Mouse (Mus musculus): ENCODE results near the gene Plac1. TPM values are rescaled to one million over a fixed set of nuclear protein-coding genes. Genes with fewer than 3 reads are reported as not detected.

Plac1 gene
- polyA plus RNA-seq, 1 experiment: not detected

DNA sequence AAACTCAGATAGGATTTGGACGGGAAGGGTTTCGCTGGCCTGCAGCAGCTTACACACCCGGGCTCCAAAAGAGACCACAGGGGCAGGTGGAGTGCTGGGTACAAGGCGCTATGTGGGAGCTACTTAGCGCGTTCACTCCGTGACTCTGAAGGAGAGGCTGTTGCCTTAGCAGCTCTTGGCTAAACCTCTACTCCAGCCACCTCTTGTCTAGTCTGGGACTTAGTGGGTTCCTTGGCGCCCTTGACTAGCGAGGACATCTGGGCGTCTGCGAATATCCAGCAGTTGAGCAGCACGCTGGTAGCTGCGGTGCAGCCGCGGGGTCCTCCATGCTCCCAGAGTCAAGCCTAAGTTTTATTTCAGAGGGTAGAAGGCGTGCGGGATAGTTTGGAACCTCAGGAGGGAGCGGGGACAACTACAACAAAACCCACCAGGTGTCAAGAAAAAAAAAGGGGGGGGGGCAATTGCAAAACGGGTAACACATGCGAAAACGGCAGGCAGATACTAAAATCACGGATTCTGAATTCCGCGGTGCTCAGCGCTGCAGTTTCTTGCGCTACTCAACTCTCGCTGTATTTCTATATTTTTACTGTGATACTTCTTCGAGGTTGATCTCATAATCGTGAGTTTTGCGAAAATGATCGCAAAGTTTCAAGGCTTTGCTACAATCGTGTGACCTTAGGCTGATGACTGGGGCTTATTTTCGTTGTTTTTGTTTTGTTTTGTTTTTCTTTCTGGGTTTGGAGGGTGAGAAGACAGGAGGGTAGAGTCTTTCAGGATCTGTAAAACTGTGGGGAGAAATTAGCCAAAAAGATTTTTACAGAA lies 181.2 kb downstream of the Plac1 start:
- Histone ChIP-seq H3K4me3 (replicated peaks; ENCODE audit: control insufficient read depth, low read depth, low read length) (no peak overlapping the region), H3K4me1 (ENCODE audit: control insufficient read depth, insufficient read depth, low read length) (no peaks in the 10 kb centered on the region; the same call in 1 of the 2 replicates), H3K27ac (ENCODE audit: control insufficient read depth, insufficient read depth, low read depth, low read length, poor library complexity) (no peak overlapping the region)
- 12% methylated on average over 33 of the region's 33 CpGs for WGBS
- TF ChIP-seq CTCF (IDR thresholded peaks at IDR 0.05; ENCODE audit: control insufficient read depth, insufficient read depth, low read length) (no peak), POLR2A (IDR thresholded peaks at IDR 0.05; ENCODE audit: borderline replicate concordance, control insufficient read depth, low read depth, low read length) (no peak)

DNA sequence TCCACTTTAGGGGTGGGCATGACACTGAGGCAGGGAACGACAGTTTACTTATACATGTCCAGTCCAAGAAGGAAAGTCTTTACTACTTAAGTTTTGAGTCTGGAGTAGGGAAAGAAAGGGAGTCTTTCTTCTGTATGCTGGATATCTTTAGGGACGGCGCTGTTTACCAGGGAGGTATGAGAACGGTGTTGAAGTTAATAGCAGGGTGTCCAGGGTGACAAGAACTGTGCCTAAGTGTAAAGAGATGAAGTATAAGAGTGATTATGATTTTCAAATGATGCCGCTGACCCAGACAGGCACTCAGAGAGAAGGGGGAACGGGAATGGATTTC lies 182.2 kb downstream of the Plac1 start:
- Histone ChIP-seq H3K4me1 (ENCODE audit: control insufficient read depth, insufficient read depth, low read length) (no peaks in the 10 kb centered on the region; the same call in 1 of the 2 replicates), H3K4me3 (replicated peaks; ENCODE audit: control insufficient read depth, low read depth, low read length) (no peak overlapping the region), H3K27ac (ENCODE audit: control insufficient read depth, insufficient read depth, low read depth, low read length, poor library complexity) (no peak overlapping the region)
- 35% methylated on average over 6 of the region's 6 CpGs for WGBS
- no peak for TF ChIP-seq CTCF (IDR thresholded peaks at IDR 0.05; ENCODE audit: control insufficient read depth, insufficient read depth, low read length)
- TF ChIP-seq POLR2A (IDR thresholded peaks at IDR 0.05; ENCODE audit: borderline replicate concordance, control insufficient read depth, low read depth, low read length): no peak

DNA sequence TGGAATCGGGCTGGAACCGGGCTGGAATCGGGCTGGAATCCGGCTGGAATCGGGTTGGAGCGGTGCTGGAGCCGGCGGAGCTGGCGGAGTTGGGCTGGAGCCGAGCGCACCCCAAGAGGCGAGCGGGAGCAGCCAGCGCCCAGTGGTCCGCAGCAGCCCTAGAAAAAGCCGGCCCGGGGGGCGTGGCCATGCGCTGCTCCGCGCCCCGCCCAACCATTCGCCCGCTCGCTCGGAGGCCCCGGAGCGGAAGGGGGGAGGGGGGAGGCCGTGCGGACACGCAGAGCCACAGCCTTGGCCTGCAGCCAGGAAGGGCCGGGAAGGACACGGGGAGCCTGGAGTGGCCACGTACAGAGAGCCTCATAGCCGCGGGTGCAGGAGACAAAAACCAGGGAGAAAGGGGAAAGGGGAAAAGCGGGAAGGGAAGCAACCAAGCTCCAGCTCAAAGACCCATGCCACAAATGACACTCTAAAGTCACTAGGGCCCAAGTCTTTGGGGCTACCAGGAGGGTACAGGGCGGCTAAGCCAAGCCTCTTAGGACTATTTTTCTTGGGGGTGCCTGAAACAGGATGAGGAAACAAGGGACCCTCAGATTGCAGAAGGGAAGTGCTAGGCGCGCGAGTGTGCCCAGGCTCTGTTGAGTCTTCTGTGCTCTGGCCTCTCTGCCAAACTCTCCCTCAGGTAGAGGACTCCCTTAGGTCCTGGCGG lies 182.7 kb downstream of the Plac1 start:
- WGBS: 11% methylated on average over 29 of the region's 42 CpGs
- TF ChIP-seq POLR2A (IDR thresholded peaks at IDR 0.05; ENCODE audit: borderline replicate concordance, control insufficient read depth, low read depth, low read length) (peak; percentile 32; the same call in 1 of the 2 replicates), CTCF (IDR thresholded peaks at IDR 0.05; ENCODE audit: control insufficient read depth, insufficient read depth, low read length) (no peak)
- peak overlapping the region; percentile 76 for H3K27ac ChIP-seq (ENCODE audit: control insufficient read depth, insufficient read depth, low read depth, low read length, poor library complexity)
- peak overlapping the region; percentile 77 for H3K4me3 ChIP-seq (replicated peaks; ENCODE audit: control insufficient read depth, low read depth, low read length)
- no peaks in the 10 kb centered on the region; the same call in 1 of the 2 replicates for H3K4me1 ChIP-seq (ENCODE audit: control insufficient read depth, insufficient read depth, low read length)

DNA sequence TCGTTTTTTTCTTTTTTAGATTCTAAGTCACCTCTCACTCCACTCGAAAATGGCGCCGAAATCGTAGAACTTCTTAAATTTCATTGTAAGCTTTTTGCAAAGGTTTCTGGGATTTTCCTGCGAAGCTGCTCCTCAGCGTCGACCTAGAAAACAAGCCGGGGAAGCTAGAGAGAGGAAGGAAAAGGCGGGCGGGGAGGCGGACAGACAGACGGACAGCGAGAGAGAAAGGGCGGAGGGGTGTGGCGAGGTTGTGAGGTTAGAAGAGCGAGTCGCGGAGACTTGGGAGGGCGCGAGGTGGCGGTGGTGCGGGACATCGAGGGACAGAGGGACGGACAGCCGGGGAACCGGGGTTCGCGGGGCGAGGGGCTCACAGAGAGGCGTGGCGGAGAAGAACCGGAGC lies 183.3 kb downstream of the Plac1 start:
- peak overlapping the region; percentile 77 for H3K4me3 ChIP-seq (replicated peaks; ENCODE audit: control insufficient read depth, low read depth, low read length)
- 16% methylated on average over 30 of the region's 33 CpGs for WGBS
- TF ChIP-seq POLR2A (IDR thresholded peaks at IDR 0.05; ENCODE audit: borderline replicate concordance, control insufficient read depth, low read depth, low read length): no peak
- TF ChIP-seq CTCF (IDR thresholded peaks at IDR 0.05; ENCODE audit: control insufficient read depth, insufficient read depth, low read length): no peak
- H3K27ac ChIP-seq (ENCODE audit: control insufficient read depth, insufficient read depth, low read depth, low read length, poor library complexity): peak overlapping the region; percentile 76
- H3K4me1 ChIP-seq (ENCODE audit: control insufficient read depth, insufficient read depth, low read length): no peaks in the 10 kb centered on the region; the same call in 1 of the 2 replicates

DNA sequence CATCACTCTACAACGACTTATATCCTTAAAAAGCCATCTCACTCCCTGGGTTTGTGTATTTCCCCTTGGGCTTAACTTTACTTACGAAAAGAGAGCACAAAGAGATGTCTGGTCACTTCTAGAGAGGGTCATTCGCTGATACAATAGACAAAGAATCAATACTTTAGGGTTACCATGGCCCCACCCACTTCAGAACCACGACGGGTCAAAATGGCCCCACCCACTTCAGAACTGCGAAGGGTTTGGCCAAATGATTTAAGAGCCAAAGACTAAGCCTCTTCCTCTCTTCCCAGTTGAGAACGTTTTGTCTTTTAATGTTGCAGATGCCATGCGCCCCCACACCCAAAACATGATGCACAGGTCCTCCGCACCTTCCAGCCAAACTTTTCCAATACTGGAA lies 184.1 kb downstream of the Plac1 start:
- Histone ChIP-seq H3K4me3 (replicated peaks; ENCODE audit: control insufficient read depth, low read depth, low read length) (peak overlapping the region; percentile 39), H3K27ac (ENCODE audit: control insufficient read depth, insufficient read depth, low read depth, low read length, poor library complexity) (no peak overlapping the region), H3K4me1 (ENCODE audit: control insufficient read depth, insufficient read depth, low read length) (no peaks in the 10 kb centered on the region; the same call in 1 of the 2 replicates)
- TF ChIP-seq CTCF (IDR thresholded peaks at IDR 0.05; ENCODE audit: control insufficient read depth, insufficient read depth, low read length) (no peak), POLR2A (IDR thresholded peaks at IDR 0.05; ENCODE audit: borderline replicate concordance, control insufficient read depth, low read depth, low read length) (no peak)
- whole genome bisulfite sequencing: 15% methylated on average over 9 of the region's 9 CpGs

DNA sequence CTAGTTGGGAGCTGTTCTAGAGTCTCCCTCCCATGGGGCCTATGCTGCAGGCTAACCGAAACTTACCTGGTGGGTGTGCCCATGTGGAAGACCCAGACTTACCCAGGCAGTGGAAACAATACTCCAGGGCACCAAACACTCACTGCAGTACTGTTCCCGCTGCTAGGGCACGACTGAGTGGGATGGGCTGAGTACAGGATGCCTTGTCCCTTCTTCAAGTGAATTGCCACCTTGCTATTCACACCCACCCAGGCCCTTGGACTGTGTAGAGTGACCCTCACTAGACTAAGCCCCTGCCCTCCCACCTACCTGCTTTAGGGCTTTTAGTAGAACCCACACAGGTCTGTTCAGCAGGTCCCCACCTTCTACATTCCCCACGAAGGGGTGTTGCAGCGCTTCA lies 186.0 kb downstream of the Plac1 start:
- H3K27ac ChIP-seq (ENCODE audit: control insufficient read depth, insufficient read depth, low read depth, low read length, poor library complexity): no peak overlapping the region
- H3K4me1 ChIP-seq (ENCODE audit: control insufficient read depth, insufficient read depth, low read length): no peaks in the 10 kb centered on the region; the same call in 1 of the 2 replicates
- H3K4me3 ChIP-seq (replicated peaks; ENCODE audit: control insufficient read depth, low read depth, low read length): no peak overlapping the region
- TF ChIP-seq POLR2A (IDR thresholded peaks at IDR 0.05; ENCODE audit: borderline replicate concordance, control insufficient read depth, low read depth, low read length) (no peak), CTCF (IDR thresholded peaks at IDR 0.05; ENCODE audit: control insufficient read depth, insufficient read depth, low read length) (no peak)
- WGBS: 75% methylated on average over 5 of the region's 5 CpGs

DNA sequence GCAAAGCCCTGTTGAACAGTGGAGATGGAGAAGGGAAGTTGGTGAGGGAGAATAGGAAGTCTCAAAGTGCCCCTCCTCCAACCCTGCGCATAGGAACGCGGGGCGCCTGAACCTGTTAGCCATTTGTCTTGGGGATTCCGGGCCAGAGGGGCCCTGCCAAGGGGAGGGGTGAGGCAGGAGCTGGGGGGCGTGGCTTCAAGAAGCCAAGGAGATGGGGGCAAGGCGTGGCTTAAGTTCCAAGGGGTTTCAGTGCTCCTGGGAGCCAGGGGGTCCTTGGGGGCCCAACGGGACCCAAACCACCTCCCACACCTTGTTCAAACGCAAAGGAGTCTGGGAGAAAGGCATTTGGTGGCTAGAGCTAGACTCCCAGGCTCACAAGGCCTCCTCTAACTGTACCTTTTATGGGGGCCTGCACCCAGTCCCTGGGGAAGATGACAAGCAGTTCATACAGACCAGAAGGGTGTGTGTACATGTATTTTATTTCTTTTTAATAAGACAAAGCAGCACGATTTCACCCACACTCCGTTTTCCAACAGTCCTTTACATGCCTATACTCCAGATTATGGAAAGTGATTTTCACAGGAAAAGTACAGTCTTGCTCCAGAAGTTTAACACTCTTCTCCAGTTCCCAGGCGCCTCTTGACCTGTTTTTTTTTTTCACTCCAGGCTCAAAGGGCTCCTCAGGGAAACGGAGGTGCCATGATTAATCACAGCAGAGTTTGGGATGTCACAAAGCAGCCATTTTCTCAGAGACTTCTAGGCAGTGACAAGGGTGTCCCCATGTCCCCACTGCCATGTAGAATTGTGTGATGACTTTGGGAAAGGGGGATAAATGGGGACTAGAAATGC lies 187.0 kb downstream of the Plac1 start:
- H3K4me1 ChIP-seq (ENCODE audit: control insufficient read depth, insufficient read depth, low read length): no peaks in the 10 kb centered on the region
- no peak overlapping the region for H3K27ac ChIP-seq (ENCODE audit: control insufficient read depth, insufficient read depth, low read depth, low read length, poor library complexity)
- TF ChIP-seq POLR2A (IDR thresholded peaks at IDR 0.05; ENCODE audit: borderline replicate concordance, control insufficient read depth, low read depth, low read length): no peak
- no peak for TF ChIP-seq CTCF (IDR thresholded peaks at IDR 0.05; ENCODE audit: control insufficient read depth, insufficient read depth, low read length)
- H3K4me3 ChIP-seq (replicated peaks; ENCODE audit: control insufficient read depth, low read depth, low read length): no peak overlapping the region
- WGBS: 24% methylated on average over 13 of the region's 13 CpGs

DNA sequence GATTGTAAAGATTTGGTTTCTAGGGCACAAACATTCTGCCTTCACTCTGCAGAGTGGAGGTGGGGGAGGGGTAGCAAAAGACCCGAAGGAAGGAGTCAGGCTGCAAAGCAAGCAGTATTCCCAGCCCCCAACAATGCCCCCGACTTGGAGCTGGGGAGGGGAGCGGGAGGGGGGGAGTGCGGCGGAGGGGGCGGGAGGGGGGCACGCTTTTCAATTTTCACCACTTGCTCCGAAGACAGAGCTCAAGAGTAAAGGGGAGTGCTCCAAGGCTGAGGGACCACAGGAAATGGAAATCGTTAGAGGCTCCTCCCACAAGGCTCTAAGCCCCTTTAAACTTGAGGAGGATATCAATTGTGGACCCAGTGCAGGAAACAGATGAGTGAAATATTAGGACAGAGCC lies 189.6 kb downstream of the Plac1 start:
- Histone ChIP-seq H3K27ac (ENCODE audit: control insufficient read depth, insufficient read depth, low read depth, low read length, poor library complexity) (no peak overlapping the region), H3K4me1 (ENCODE audit: control insufficient read depth, insufficient read depth, low read length) (no peaks in the 10 kb centered on the region), H3K4me3 (replicated peaks; ENCODE audit: control insufficient read depth, low read depth, low read length) (no peak overlapping the region)
- TF ChIP-seq CTCF (IDR thresholded peaks at IDR 0.05; ENCODE audit: control insufficient read depth, insufficient read depth, low read length): no peak
- 12% methylated on average over 9 of the region's 9 CpGs for WGBS
